Mouse (Mus musculus) MEL (cell line): ENCODE results near the gene P2rx4. TPM values are rescaled to one million over a fixed set of nuclear protein-coding genes. Genes with fewer than 3 reads are reported as not detected.

Experiments used
- DNase-seq: peaks from one replicate; pipeline ENCODE4 v3.0.0; 2011; ENCODE audit warnings: low read depth, low spot score
- H3K27ac ChIP-seq: 2 replicates; pipeline ENCODE4 v1.5.1; 2012; ENCODE audit warnings: low read depth, mild to moderate bottlenecking, control low read depth, low read length, moderate library complexity; ENCODE audit not compliant: control insufficient read depth
- H3K27me3 ChIP-seq, 2 experiments: fragments of 150-350 bp in 1 of 2; sonication (generic) in 1 of 2; 2 replicates each; pipeline ENCODE4 v1.6.1; 2012; ENCODE audit warnings: low read length in 2 of 2, mild to moderate bottlenecking in 2 of 2, improper control_type of control experiment in 1 of 2, moderate library complexity in 1 of 2; ENCODE audit not compliant: insufficient read depth in 2 of 2, control insufficient read depth in 1 of 2
- H3K36me3 ChIP-seq, 2 experiments: 2 replicates each; pipeline ENCODE4 v1.6.1; 2012 to 2014; ENCODE audit warnings: low read length in 2 of 2, improper control_type of control experiment in 1 of 2, inconsistent platforms in 1 of 2, mild to moderate bottlenecking in 1 of 2; ENCODE audit not compliant: insufficient read depth in 2 of 2, control insufficient read depth in 1 of 2
- H3K4me1 ChIP-seq, 2 experiments: fragments of 150-350 bp in 1 of 2; sonication (generic) in 1 of 2; 2 replicates each; pipeline ENCODE4 v1.6.1; 2012; ENCODE audit warnings: low read length in 2 of 2, improper control_type of control experiment in 1 of 2, mild to moderate bottlenecking in 1 of 2; ENCODE audit not compliant: insufficient read depth in 2 of 2, control insufficient read depth in 1 of 2
- H3K4me3 ChIP-seq, 2 experiments: fragments of 150-350 bp in 1 of 2; sonication (generic) in 1 of 2; 2 replicates each; pipeline ENCODE4 v1.5.1; 2012; ENCODE audit warnings: low read depth in 2 of 2, low read length in 2 of 2, mild to moderate bottlenecking in 2 of 2, moderate library complexity in 2 of 2, control low read depth in 1 of 2, improper control_type of control experiment in 1 of 2; ENCODE audit not compliant: control insufficient read depth in 1 of 2, insufficient read depth in 1 of 2
- H3K79me2 ChIP-seq: 2 replicates; pipeline ENCODE4 v1.6.1; 2012; ENCODE audit warnings: mild to moderate bottlenecking, low read length, moderate library complexity; ENCODE audit not compliant: control insufficient read depth, poor library complexity, insufficient read depth
- H3K9ac ChIP-seq: 2 replicates; pipeline ENCODE4 v1.6.1; 2012; ENCODE audit warnings: low read depth, mild to moderate bottlenecking, control low read depth, low read length, moderate library complexity; ENCODE audit not compliant: control insufficient read depth, poor library complexity, severe bottlenecking
- H3K9me3 ChIP-seq: fragments of 150-350 bp; sonication (generic); replicated peaks from 2 replicates; pipeline ENCODE4 v1.6.1; 2012; ENCODE audit warnings: mild to moderate bottlenecking, low read length, improper control_type of control experiment, moderate library complexity; ENCODE audit not compliant: insufficient read depth
- BHLHE40 ChIP-seq: IDR thresholded peaks from 2 replicates; pipeline ENCODE4 v1.6.1; 2012; ENCODE audit warnings: low read depth, mild to moderate bottlenecking, inconsistent platforms, low read length, improper control_type of control experiment, borderline replicate concordance
- CHD1 ChIP-seq: IDR thresholded peaks from 2 replicates; pipeline ENCODE4 v1.6.1; 2012; ENCODE audit warnings: low read depth, mild to moderate bottlenecking, inconsistent platforms, low read length, improper control_type of control experiment
- CHD2 ChIP-seq: IDR thresholded peaks from 2 replicates; pipeline ENCODE4 v1.6.1; 2011; ENCODE audit warnings: low read length, improper control_type of control experiment
- CTCF ChIP-seq, 3 experiments: IDR thresholded peaks in 2 of 3; conservative IDR thresholded peaks in 1 of 3; 2 replicates each; pipeline ENCODE4 v1.5.1; 2011 to 2012; ENCODE audit warnings: low read length in 3 of 3, low read depth in 2 of 3, mild to moderate bottlenecking in 2 of 3, improper control_type of control experiment in 1 of 3, inconsistent platforms in 1 of 3, mixed read lengths in 1 of 3, moderate library complexity in 1 of 3; ENCODE audit not compliant: control insufficient read depth in 1 of 3, insufficient read depth in 1 of 3, poor library complexity in 1 of 3, severe bottlenecking in 1 of 3
- E2F4 ChIP-seq: IDR thresholded peaks from 2 replicates; pipeline ENCODE4 v1.6.1; 2011; ENCODE audit warnings: low read depth, low read length, improper control_type of control experiment, borderline replicate concordance
- ELF1 ChIP-seq: IDR thresholded peaks from 2 replicates; pipeline ENCODE4 v1.6.1; 2014; ENCODE audit warnings: low read depth, mild to moderate bottlenecking, inconsistent platforms, low read length, improper control_type of control experiment, moderate library complexity
- EP300 ChIP-seq, 2 experiments: IDR thresholded peaks; 2 replicates each; pipeline ENCODE4 v1.6.1; 2011; ENCODE audit warnings: improper control_type of control experiment in 2 of 2, low read length in 2 of 2, low read depth in 1 of 2, mild to moderate bottlenecking in 1 of 2
- ETS1 ChIP-seq: IDR thresholded peaks from 2 replicates; pipeline ENCODE4 v1.6.1; 2012; ENCODE audit warnings: low read depth, mild to moderate bottlenecking, inconsistent platforms, low read length, improper control_type of control experiment, moderate library complexity
- GABPA ChIP-seq: IDR thresholded peaks from 2 replicates; pipeline ENCODE4 v1.6.1; 2012; ENCODE audit warnings: low read depth, mild to moderate bottlenecking, inconsistent platforms, low read length, improper control_type of control experiment, moderate library complexity
- GATA1 ChIP-seq: IDR thresholded peaks from 2 replicates; pipeline ENCODE4 v1.6.1; 2011; ENCODE audit warnings: low read depth, low read length, improper control_type of control experiment
- HCFC1 ChIP-seq: IDR thresholded peaks from 2 replicates; pipeline ENCODE4 v1.6.1; 2012; ENCODE audit warnings: low read depth, mild to moderate bottlenecking, inconsistent platforms, low read length, improper control_type of control experiment, moderate library complexity
- JUND ChIP-seq: IDR thresholded peaks from 2 replicates; pipeline ENCODE4 v1.6.1; 2011; ENCODE audit warnings: low read depth, mild to moderate bottlenecking, improper control_type of control experiment, low read length
- KAT2A ChIP-seq: conservative IDR thresholded peaks from 2 replicates; pipeline ENCODE4 v1.6.1; 2012; ENCODE audit warnings: low read depth, low read length, improper control_type of control experiment, inconsistent platforms
- MAFK ChIP-seq: IDR thresholded peaks from 2 replicates; pipeline ENCODE4 v1.6.1; 2011; ENCODE audit warnings: low read depth, mild to moderate bottlenecking, low read length, improper control_type of control experiment, borderline replicate concordance
- MAX ChIP-seq: IDR thresholded peaks from 2 replicates; pipeline ENCODE4 v1.6.1; 2011; ENCODE audit warnings: low read length, improper control_type of control experiment
- MAZ ChIP-seq: IDR thresholded peaks from 2 replicates; pipeline ENCODE4 v1.6.1; 2012; ENCODE audit warnings: low read depth, mild to moderate bottlenecking, inconsistent platforms, low read length, improper control_type of control experiment
- MXI1 ChIP-seq: IDR thresholded peaks from 2 replicates; pipeline ENCODE4 v1.6.1; 2011; ENCODE audit warnings: mild to moderate bottlenecking, low read depth, low read length, improper control_type of control experiment
- MYB ChIP-seq: IDR thresholded peaks from 2 replicates; pipeline ENCODE4 v1.6.1; 2011; ENCODE audit warnings: mild to moderate bottlenecking, low read depth, low read length, improper control_type of control experiment
- MYC ChIP-seq: IDR thresholded peaks from 2 replicates; pipeline ENCODE4 v1.6.1; 2011; ENCODE audit warnings: low read depth, mild to moderate bottlenecking, low read length, improper control_type of control experiment, moderate library complexity
- NELFE ChIP-seq: IDR thresholded peaks from 2 replicates; pipeline ENCODE4 v1.6.1; 2011; ENCODE audit warnings: low read depth, low read length, improper control_type of control experiment
- NRF1 ChIP-seq: IDR thresholded peaks from 2 replicates; pipeline ENCODE4 v1.6.1; 2014; ENCODE audit warnings: low read depth, mild to moderate bottlenecking, inconsistent platforms, low read length, improper control_type of control experiment, moderate library complexity; ENCODE audit not compliant: poor library complexity, insufficient read depth, severe bottlenecking
- POLR2A ChIP-seq, 2 experiments: IDR thresholded peaks; 2 replicates each; pipeline ENCODE4 v1.6.1; 2011 to 2012; ENCODE audit warnings: low read length in 2 of 2, mild to moderate bottlenecking in 2 of 2, control low read depth in 1 of 2, improper control_type of control experiment in 1 of 2, low read depth in 1 of 2, moderate library complexity in 1 of 2; ENCODE audit not compliant: control insufficient read depth in 1 of 2, insufficient read depth in 1 of 2, poor library complexity in 1 of 2
- POLR2AphosphoS2 ChIP-seq: IDR thresholded peaks from 2 replicates; pipeline ENCODE4 v1.6.1; 2011; ENCODE audit warnings: low read length, improper control_type of control experiment
- POLR2AphosphoS5 ChIP-seq: IDR thresholded peaks from 2 replicates; pipeline ENCODE4 v1.6.1; 2012; ENCODE audit warnings: low read depth, borderline replicate concordance, mild to moderate bottlenecking, inconsistent platforms, low read length, moderate library complexity, mixed read lengths
- RAD21 ChIP-seq: IDR thresholded peaks from 2 replicates; pipeline ENCODE4 v1.6.1; 2011; ENCODE audit warnings: mild to moderate bottlenecking, low read depth, low read length, improper control_type of control experiment
- RCOR1 ChIP-seq: IDR thresholded peaks from 2 replicates; pipeline ENCODE4 v1.6.1; 2012; ENCODE audit warnings: low read depth, mild to moderate bottlenecking, inconsistent platforms, low read length, improper control_type of control experiment
- SIN3A ChIP-seq: IDR thresholded peaks from 2 replicates; pipeline ENCODE4 v1.6.1; 2012; ENCODE audit warnings: low read length, improper control_type of control experiment, inconsistent platforms
- SMC3 ChIP-seq: IDR thresholded peaks from 2 replicates; pipeline ENCODE4 v1.6.1; 2011; ENCODE audit warnings: low read depth, low read length, improper control_type of control experiment
- TAL1 ChIP-seq: IDR thresholded peaks from 2 replicates; pipeline ENCODE4 v1.6.1; 2012; ENCODE audit warnings: mild to moderate bottlenecking, inconsistent platforms, low read length, moderate library complexity, mixed read lengths
- TBP ChIP-seq: IDR thresholded peaks from 2 replicates; pipeline ENCODE4 v1.8.0; 2011; ENCODE audit warnings: low read depth, low read length, improper control_type of control experiment
- TCF12 ChIP-seq: IDR thresholded peaks from 2 replicates; pipeline ENCODE4 v1.6.1; 2014; ENCODE audit warnings: low read depth, mild to moderate bottlenecking, inconsistent platforms, low read length, improper control_type of control experiment, moderate library complexity
- UBTF ChIP-seq: IDR thresholded peaks from 2 replicates; pipeline ENCODE4 v1.6.1; 2012; ENCODE audit warnings: low read depth, mild to moderate bottlenecking, inconsistent platforms, low read length, improper control_type of control experiment, moderate library complexity, borderline replicate concordance; ENCODE audit not compliant: insufficient read depth
- USF1 ChIP-seq: IDR thresholded peaks from 2 replicates; pipeline ENCODE4 v1.6.1; 2014; ENCODE audit warnings: low read depth, mild to moderate bottlenecking, inconsistent platforms, low read length, improper control_type of control experiment, moderate library complexity
- USF2 ChIP-seq, 2 experiments: IDR thresholded peaks; 2 replicates each; pipeline ENCODE4 v1.6.1; 2011 to 2012; ENCODE audit warnings: improper control_type of control experiment in 2 of 2, low read length in 2 of 2, borderline replicate concordance in 1 of 2, inconsistent platforms in 1 of 2, low read depth in 1 of 2, mild to moderate bottlenecking in 1 of 2; ENCODE audit not compliant: insufficient read depth in 1 of 2
- ZC3H11A ChIP-seq: IDR thresholded peaks from 2 replicates; pipeline ENCODE4 v1.6.1; 2012; ENCODE audit warnings: low read depth, mild to moderate bottlenecking, inconsistent platforms, low read length, improper control_type of control experiment
- ZKSCAN1 ChIP-seq: IDR thresholded peaks from 2 replicates; pipeline ENCODE4 v1.6.1; 2012; ENCODE audit warnings: low read depth, mild to moderate bottlenecking, inconsistent platforms, low read length, improper control_type of control experiment, moderate library complexity
- ZMIZ1 ChIP-seq: IDR thresholded peaks from 2 replicates; pipeline ENCODE4 v1.6.1; 2012; ENCODE audit warnings: low read depth, mild to moderate bottlenecking, inconsistent platforms, low read length, improper control_type of control experiment, moderate library complexity
- polyA plus RNA-seq, 2 experiments: library from polyadenylated mRNA; stranded (reverse) in 1 of 2; unstranded in 1 of 2; fragments of >175 nt in 1 of 2; fragments of >200 nt in 1 of 2; gene quantifications; 2 replicates each; pipeline versions ENCODE4 v1.2.1 to v1.2.4; 2012; ENCODE audit warnings: low replicate concordance in 2 of 2, low read depth in 1 of 2; ENCODE audit not compliant: insufficient read length in 2 of 2, insufficient read depth in 1 of 2, missing spikeins in 1 of 2
- total RNA-seq: library from RNA; depleted of rRNA; stranded (reverse); fragments of 300-350 nt; gene quantifications from 2 replicates; pipeline ENCODE4 v1.2.3, GENCODE M21; 2012

The P2rx4 gene
- total and polyA plus RNA-seq, 3 experiments: 15.2 to 30.9 TPM; not detected in 1

- Histone ChIP-seq H3K36me3 (peaks cover 0 to 63% of the 10 kb centered on the region in 2 experiments; a peak in 2 of 4 replicates), H3K27ac (peak overlapping the region; percentile 92), H3K4me1 (peaks cover 42 to 65% of the 10 kb centered on the region in 2 experiments), H3K9me3 (no peaks in the 10 kb centered on the region), H3K4me3 (peak overlapping the region; percentile 35 to 37), H3K27me3 (no peaks in the 10 kb centered on the region), H3K9ac (peak overlapping the region; percentile 44), H3K79me2 (no peaks in the 10 kb centered on the region; the same call in 1 of the 2 replicates)
- peak; percentile 96 for DNase-seq
- no peak for TF ChIP-seq ZKSCAN1
- no peak for TF ChIP-seq MXI1
- no peak for TF ChIP-seq CTCF (IDR thresholded peaks at IDR 0.05 in 2 of 3, conservative IDR thresholded peaks at IDR 0.05 in 1 of 3; ENCODE audit: control insufficient read depth in 1 of 3, insufficient read depth in 1 of 3, low read depth in 2 of 3, low read length in 3 of 3, poor library complexity in 1 of 3, severe bottlenecking in 1 of 3)
- peak; percentile 75 for TF ChIP-seq TAL1
- TF ChIP-seq CHD2: peak; percentile 62; the same call in 1 of the 2 replicates
- TF ChIP-seq KAT2A: no peak
- peak; percentile 90 to 93 for TF ChIP-seq EP300 (IDR thresholded peaks at IDR 0.05; ENCODE audit: low read depth in 1 of 2, low read length in 2 of 2)
- no peak for TF ChIP-seq E2F4
- TF ChIP-seq USF2 (IDR thresholded peaks at IDR 0.05; ENCODE audit: borderline replicate concordance in 1 of 2, insufficient read depth in 1 of 2, low read depth in 1 of 2, low read length in 2 of 2): no peak
- no peak for TF ChIP-seq NRF1
- TF ChIP-seq MYB: peak; percentile 64; the same call in 1 of the 2 replicates
- TF ChIP-seq MAX: no peak; the same call in 1 of the 2 replicates
- peak; percentile 79 for TF ChIP-seq RCOR1
- TF ChIP-seq TBP: peak; percentile 68; the same call in 1 of the 2 replicates
- peak; percentile 94 for TF ChIP-seq TCF12
- no peak for TF ChIP-seq NELFE
- no peak for TF ChIP-seq HCFC1
- 0 out of 4 replicates have a peak, but pooled peaks of 1 of the 2 experiments have one; percentile 6 for TF ChIP-seq POLR2A (IDR thresholded peaks at IDR 0.05; ENCODE audit: control insufficient read depth in 1 of 2, insufficient read depth in 1 of 2, low read depth in 1 of 2, low read length in 2 of 2, poor library complexity in 1 of 2)
- TF ChIP-seq MAZ: no peak; the same call in none of the 2 replicates
- 0 out of 2 replicates have a peak, but pooled peaks have one; percentile 45 for TF ChIP-seq USF1
- TF ChIP-seq ETS1: peak; percentile 95
- TF ChIP-seq GATA1: peak; percentile 95
- no peak for TF ChIP-seq SMC3
- TF ChIP-seq POLR2AphosphoS2: no peak; the same call in 1 of the 2 replicates
- no peak for TF ChIP-seq JUND
- no peak for TF ChIP-seq UBTF
- no peak for TF ChIP-seq RAD21
- peak; percentile 89 for TF ChIP-seq SIN3A
- no peak for TF ChIP-seq MYC
- no peak for TF ChIP-seq ZC3H11A
- TF ChIP-seq GABPA: no peak
- no peak for TF ChIP-seq POLR2AphosphoS5
- no peak for TF ChIP-seq CHD1
- peak; percentile 30; the same call in 1 of the 2 replicates for TF ChIP-seq MAFK
- TF ChIP-seq BHLHE40: peak; percentile 45; the same call in 1 of the 2 replicates
- TF ChIP-seq ZMIZ1: no peak
- peak; percentile 87 for TF ChIP-seq ELF1
These were observed 6.5 kb upstream of the P2rx4 start for GRCm38 (mm10) chr5:122700837-122701212.
